Mouse (Mus musculus) myocyte (in vitro differentiated cells): Measurements from ENCODE around the gene Cdc14a. TPM values are rescaled to one million over a fixed set of nuclear protein-coding genes. Genes with fewer than 3 reads are reported as not detected.

Experiments used
- H3K27me3 ChIP-seq: one replicate; pipeline ENCODE4 v1.6.1; 2011; ENCODE audit not compliant: control insufficient read depth, insufficient read depth, insufficient read length
- H3K36me3 ChIP-seq: one replicate; pipeline ENCODE4 v1.6.1; 2011; ENCODE audit not compliant: control insufficient read depth, insufficient read depth
- H3K4me2 ChIP-seq: one replicate; pipeline ENCODE4 v1.6.1; 2011; ENCODE audit warnings: low read depth, control low read depth
- H3K4me3 ChIP-seq: one replicate; pipeline ENCODE4 v1.5.1; 2011; ENCODE audit warnings: mild to moderate bottlenecking, control low read depth, moderate library complexity
- H3K79me2 ChIP-seq: one replicate; pipeline ENCODE4 v1.6.1; 2011; ENCODE audit not compliant: control insufficient read depth, insufficient read depth
- H3ac ChIP-seq: one replicate; pipeline ENCODE4 v1.6.1; 2011; ENCODE audit not compliant: control insufficient read depth, insufficient read length
- CEBPB ChIP-seq: IDR thresholded peaks from 2 replicates; pipeline ENCODE4 v1.6.1; 2011; ENCODE audit warnings: mild to moderate bottlenecking, moderate library complexity; ENCODE audit not compliant: poor library complexity, insufficient read depth, severe bottlenecking
- E2F4 ChIP-seq: IDR thresholded peaks from one replicate; pipeline ENCODE4 v1.6.1; 2011; ENCODE audit warnings: mild to moderate bottlenecking, control low read depth, moderate library complexity; ENCODE audit not compliant: insufficient read depth
- MAX ChIP-seq: IDR thresholded peaks from one replicate; pipeline ENCODE4 v1.6.1; 2011; ENCODE audit warnings: low read depth, mild to moderate bottlenecking, control low read depth
- MYOD1 ChIP-seq, 3 experiments: IDR thresholded peaks; one replicate each; pipeline ENCODE4 v1.6.1; 2011; ENCODE audit warnings: control low read depth in 2 of 3, low read depth in 2 of 3, mild to moderate bottlenecking in 2 of 3, moderate library complexity in 1 of 3; ENCODE audit not compliant: insufficient read length in 2 of 3, control insufficient read depth in 1 of 3
- MYOG ChIP-seq, 3 experiments: IDR thresholded peaks; one replicate each; pipeline ENCODE4 v1.6.1; 2011; ENCODE audit warnings: control low read depth in 2 of 3, low read depth in 2 of 3, mild to moderate bottlenecking in 2 of 3; ENCODE audit not compliant: insufficient read length in 2 of 3, control insufficient read depth in 1 of 3, insufficient read depth in 1 of 3
- POLR2A ChIP-seq: IDR thresholded peaks from one replicate; pipeline ENCODE4 v1.6.1; 2011; ENCODE audit warnings: low read depth, mild to moderate bottlenecking, control low read depth, moderate library complexity; ENCODE audit not compliant: insufficient read length
- POLR2AphosphoS2 ChIP-seq: IDR thresholded peaks from one replicate; pipeline ENCODE4 v1.6.1; 2011; ENCODE audit warnings: low read depth, control low read depth; ENCODE audit not compliant: insufficient read length
- REST ChIP-seq: IDR thresholded peaks from one replicate; pipeline ENCODE4 v1.6.1; 2011; ENCODE audit warnings: mild to moderate bottlenecking, control low read depth, moderate library complexity; ENCODE audit not compliant: insufficient read depth, insufficient read length
- SRF ChIP-seq: IDR thresholded peaks from one replicate; pipeline ENCODE4 v1.6.1; 2011; ENCODE audit warnings: low read depth; ENCODE audit not compliant: control insufficient read depth, insufficient read length
- TCF12 ChIP-seq: IDR thresholded peaks from one replicate; pipeline ENCODE4 v1.6.1; 2011; ENCODE audit warnings: mild to moderate bottlenecking, control low read depth; ENCODE audit not compliant: poor library complexity, insufficient read depth, severe bottlenecking
- TCF3 ChIP-seq: IDR thresholded peaks from one replicate; pipeline ENCODE4 v1.6.1; 2011; ENCODE audit warnings: low read depth, control low read depth; ENCODE audit not compliant: insufficient read length
- USF1 ChIP-seq: IDR thresholded peaks from one replicate; pipeline ENCODE4 v1.6.1; 2011; ENCODE audit warnings: low read depth, mild to moderate bottlenecking, control low read depth, moderate library complexity
- polyA plus RNA-seq: library from polyadenylated mRNA; unstranded; fragments of >200 nt; fragmentation: generic; extraction: Trizol; gene quantifications from one replicate; pipeline ENCODE4 v1.2.1, GENCODE M21; 2012; ENCODE audit warnings: missing spikeins

Gene Cdc14a
- polyA plus RNA-seq, 1 experiment = 0.65 TPM

GRCm38 (mm10) chr3:116409486-116409885 lies 14.3 kb downstream of the Cdc14a start:
- H3K27me3 ChIP-seq = no peaks in the 10 kb centered on the region
- H3K79me2 ChIP-seq = no peaks in the 10 kb centered on the region
- TF ChIP-seq USF1 (no peak), E2F4 (no peak), TCF12 (no peak), CEBPB (no peak), SRF (no peak), MYOG (IDR thresholded peaks at IDR 0.05; ENCODE audit: control insufficient read depth in 1 of 3, insufficient read depth in 1 of 3, insufficient read length in 2 of 3, low read depth in 2 of 3) (no peak), POLR2A (no peak), POLR2AphosphoS2 (no peak), TCF3 (no peak), MAX (no peak), REST (no peak), MYOD1 (IDR thresholded peaks at IDR 0.05; ENCODE audit: control insufficient read depth in 1 of 3, insufficient read length in 2 of 3, low read depth in 2 of 3) (no peak)
- no peak overlapping the region for H3ac ChIP-seq
- no peak overlapping the region for H3K4me2 ChIP-seq
- H3K36me3 ChIP-seq = no peaks in the 10 kb centered on the region
- H3K4me3 ChIP-seq = no peak overlapping the region

- no peaks in the 10 kb centered on the region for H3K79me2 ChIP-seq
- no peaks in the 10 kb centered on the region for H3K36me3 ChIP-seq
- no peak overlapping the region for H3K4me2 ChIP-seq
- H3K4me3 ChIP-seq = no peak overlapping the region
- H3ac ChIP-seq = no peak overlapping the region
- no peaks in the 10 kb centered on the region for H3K27me3 ChIP-seq
- no peak for TF ChIP-seq POLR2A
- TF ChIP-seq TCF3 = no peak
- TF ChIP-seq MYOD1 (IDR thresholded peaks at IDR 0.05; ENCODE audit: control insufficient read depth in 1 of 3, insufficient read length in 2 of 3, low read depth in 2 of 3) = no peak
- TF ChIP-seq TCF12 = no peak
- TF ChIP-seq POLR2AphosphoS2 = no peak
- TF ChIP-seq E2F4 = no peak
- no peak for TF ChIP-seq SRF
- no peak for TF ChIP-seq REST
- TF ChIP-seq MAX = no peak
- no peak for TF ChIP-seq MYOG (IDR thresholded peaks at IDR 0.05; ENCODE audit: control insufficient read depth in 1 of 3, insufficient read depth in 1 of 3, insufficient read length in 2 of 3, low read depth in 2 of 3)
- no peak for TF ChIP-seq CEBPB
- no peak for TF ChIP-seq USF1
Measured at GRCm38 (mm10) chr3:116408856-116409255, 15.0 kb downstream of the Cdc14a start.

- no peak overlapping the region for H3K4me2 ChIP-seq
- H3K79me2 ChIP-seq = no peaks in the 10 kb centered on the region
- TF ChIP-seq E2F4 (no peak), POLR2AphosphoS2 (no peak), MAX (no peak), CEBPB (no peak), POLR2A (no peak), MYOD1 (IDR thresholded peaks at IDR 0.05; ENCODE audit: control insufficient read depth in 1 of 3, insufficient read length in 2 of 3, low read depth in 2 of 3) (no peak), TCF12 (no peak), SRF (no peak), USF1 (no peak), MYOG (IDR thresholded peaks at IDR 0.05; ENCODE audit: control insufficient read depth in 1 of 3, insufficient read depth in 1 of 3, insufficient read length in 2 of 3, low read depth in 2 of 3) (no peak), TCF3 (no peak), REST (no peak)
- H3K27me3 ChIP-seq = no peaks in the 10 kb centered on the region
- no peaks in the 10 kb centered on the region for H3K36me3 ChIP-seq
- H3K4me3 ChIP-seq = no peak overlapping the region
- no peak overlapping the region for H3ac ChIP-seq
Measured at GRCm38 (mm10) chr3:116405516-116405915, 18.3 kb downstream of the Cdc14a start.

- H3K79me2 ChIP-seq = no peaks in the 10 kb centered on the region
- no peak overlapping the region for H3K4me2 ChIP-seq
- H3K36me3 ChIP-seq = no peaks in the 10 kb centered on the region
- no peak overlapping the region for H3ac ChIP-seq
- no peak overlapping the region for H3K4me3 ChIP-seq
- TF ChIP-seq TCF12 = no peak
- TF ChIP-seq REST = no peak
- TF ChIP-seq MYOG (IDR thresholded peaks at IDR 0.05; ENCODE audit: control insufficient read depth in 1 of 3, insufficient read depth in 1 of 3, insufficient read length in 2 of 3, low read depth in 2 of 3) = no peak
- no peak for TF ChIP-seq CEBPB
- no peak for TF ChIP-seq POLR2AphosphoS2
- no peak for TF ChIP-seq TCF3
- TF ChIP-seq POLR2A = no peak
- TF ChIP-seq E2F4 = no peak
- no peak for TF ChIP-seq SRF
- TF ChIP-seq MYOD1 (IDR thresholded peaks at IDR 0.05; ENCODE audit: control insufficient read depth in 1 of 3, insufficient read length in 2 of 3, low read depth in 2 of 3) = no peak
- TF ChIP-seq MAX = no peak
- no peak for TF ChIP-seq USF1
- H3K27me3 ChIP-seq = no peaks in the 10 kb centered on the region
Measured at GRCm38 (mm10) chr3:116401436-116401835, 22.4 kb downstream of the Cdc14a start.
